Mouse (Mus musculus) forebrain, embryonic 10.5 days (tissue): ENCODE measurements around the gene Nfatc2ip. TPM values are rescaled to one million over a fixed set of nuclear protein-coding genes. Genes with fewer than 3 reads are reported as not detected.
"Not testable (repeated sequence)": the region's sequence is repeated elsewhere in the genome, so short reads cannot be mapped to it uniquely, and the experiment has no call there.

Experiments used
- DNase-seq: peaks from one replicate; pipeline ENCODE4 v3.0.0-alpha.2; 2017; ENCODE audit warnings: low spot score; ENCODE audit errors: extremely low spot score
- H3K27ac ChIP-seq: fragments of 300-500 bp; sonication (generic); 2 replicates; pipeline ENCODE4 v1.5.1; 2016; ENCODE audit warnings: mild to moderate bottlenecking
- H3K27me3 ChIP-seq: fragments of 300-500 bp; sonication (generic); 2 replicates; pipeline ENCODE4 v1.6.1; 2016; ENCODE audit warnings: mild to moderate bottlenecking; ENCODE audit not compliant: poor library complexity, severe bottlenecking
- H3K36me3 ChIP-seq: fragments of 300-500 bp; sonication (generic); replicated peaks from 2 replicates; pipeline ENCODE4 v1.6.1; 2016; ENCODE audit warnings: mild to moderate bottlenecking, moderate library complexity
- H3K4me1 ChIP-seq: fragments of 300-500 bp; sonication (generic); 2 replicates; pipeline ENCODE4 v1.6.1; 2016
- H3K4me3 ChIP-seq: fragments of 300-500 bp; sonication (generic); 2 replicates; pipeline ENCODE4 v1.5.1; 2016; ENCODE audit warnings: mild to moderate bottlenecking, moderate library complexity
- H3K9me3 ChIP-seq: fragments of 300-500 bp; sonication (generic); 2 replicates; pipeline ENCODE4 v1.6.1; 2016; ENCODE audit warnings: mild to moderate bottlenecking, moderate library complexity
- WGBS: fragments of 180-500 bp; shearing (Covaris S2); methylation state at CpG from one replicate; pipeline ENCODE4 v1.1.7; 2016; 5-methylcytosine and 5-hydroxymethylcytosine counted together
- polyA plus RNA-seq: library from polyadenylated mRNA; unstranded; fragments of >200 nt; fragmentation: Nextera tagmentation; extraction: Ambion mirVana; gene quantifications from 2 replicates; pipeline ENCODE4 v1.2.1, GENCODE M21; 2016

Nfatc2ip gene
- polyA plus RNA-seq, 1 experiment from 2014 or later, result 2.8 TPM

DNA sequence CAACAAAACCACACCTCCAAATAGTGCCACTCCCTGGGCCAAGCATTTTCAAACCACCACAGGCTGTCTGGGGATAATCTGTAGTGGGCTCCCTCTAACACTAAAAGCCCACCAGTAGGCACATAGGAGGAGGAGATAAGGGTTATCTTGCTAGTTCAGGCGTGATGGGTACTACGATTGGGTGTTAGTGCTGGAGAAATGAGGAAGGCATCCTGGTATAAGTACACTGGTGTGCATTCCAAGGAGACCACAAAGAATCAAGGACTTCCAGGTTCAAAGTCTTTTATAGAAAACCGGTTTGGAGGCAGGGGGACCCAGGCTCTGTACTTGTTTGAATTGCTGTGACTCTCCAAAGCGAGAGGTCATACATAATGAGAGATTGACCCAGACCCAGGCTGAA, 31.6 kb upstream of the Nfatc2ip start:
- Histone ChIP-seq H3K4me3 (peak overlapping the region; percentile 81), H3K4me1 (peaks cover 32% of the 10 kb centered on the region), H3K9me3 (no peaks in the 10 kb centered on the region; the same call in 1 of the 2 replicates), H3K27me3 (no peaks in the 10 kb centered on the region), H3K36me3 (peaks cover 11% of the 10 kb centered on the region; the same call in 1 of the 2 replicates), H3K27ac (peak overlapping the region; percentile 95)
- no peak for DNase-seq
- 31% methylated on average over 4 of the region's 4 CpGs for WGBS

DNA sequence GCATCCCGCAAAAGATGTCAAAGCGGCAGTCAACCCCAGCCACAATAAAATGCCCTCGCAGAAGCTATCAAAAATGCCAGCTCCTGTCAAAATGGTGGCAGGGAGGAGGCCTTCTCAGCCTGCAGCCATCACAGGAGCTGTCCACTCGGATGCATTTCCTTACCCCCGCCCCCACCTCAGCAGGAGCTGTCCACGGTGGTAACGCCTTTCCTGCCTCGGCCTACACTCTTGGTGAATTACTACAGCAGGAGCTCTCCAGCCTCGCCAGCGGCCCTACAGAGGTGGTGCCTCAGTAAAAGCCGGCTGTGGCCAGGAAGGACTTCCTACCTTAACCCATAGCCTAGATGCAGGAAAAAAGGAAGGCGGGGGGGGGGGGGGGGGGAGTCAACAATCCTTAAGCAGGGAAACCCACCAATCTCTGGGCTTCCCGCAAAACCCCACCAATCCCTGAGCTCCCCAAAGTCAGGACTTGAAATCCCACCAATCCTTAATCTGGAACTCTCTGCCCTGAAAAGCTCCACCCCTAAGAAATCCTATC, 30.9 kb upstream of the Nfatc2ip start:
- H3K27ac ChIP-seq, result no peak overlapping the region
- H3K4me3 ChIP-seq, result peak overlapping the region; percentile 81; the same call in 1 of the 2 replicates
- H3K27me3 ChIP-seq, result no peaks in the 10 kb centered on the region
- no peaks in the 10 kb centered on the region; the same call in 1 of the 2 replicates for H3K9me3 ChIP-seq
- DNase-seq, result no peak
- peaks cover 32% of the 10 kb centered on the region for H3K4me1 ChIP-seq
- peaks cover 8% of the 10 kb centered on the region; the same call in 1 of the 2 replicates for H3K36me3 ChIP-seq
- WGBS, result 67% methylated on average over 12 of the region's 13 CpGs

DNA sequence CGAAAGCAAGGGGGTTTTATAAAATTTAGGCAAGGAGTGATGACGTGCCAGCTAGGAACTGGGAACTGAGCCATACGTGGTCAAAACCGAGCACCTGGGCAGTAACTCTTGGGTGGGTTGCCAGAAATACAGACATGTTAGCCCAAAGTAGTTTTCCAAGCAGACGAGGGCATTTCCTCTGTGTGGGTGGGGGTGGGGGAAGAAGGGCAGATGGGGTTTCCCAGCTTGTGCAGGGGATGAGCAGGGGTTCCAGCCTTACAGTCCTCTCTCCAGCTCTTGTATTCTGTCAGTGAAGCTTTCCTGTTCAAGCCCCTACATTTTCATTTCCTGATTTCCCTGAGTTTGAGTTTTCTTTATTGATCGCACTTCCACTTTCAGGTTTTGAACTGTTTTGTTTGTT, 27.6 kb upstream of the Nfatc2ip start:
- Histone ChIP-seq H3K4me3 (no peak overlapping the region), H3K27ac (no peak overlapping the region), H3K27me3 (no peaks in the 10 kb centered on the region), H3K36me3 (0 out of 2 replicates have a peak, but pooled peaks cover 2% of the 10 kb centered on the region), H3K9me3 (no peaks in the 10 kb centered on the region; the same call in 1 of the 2 replicates), H3K4me1 (peaks cover 21% of the 10 kb centered on the region)
- DNase-seq, result no peak
- WGBS, result 84% methylated on average over 6 of the region's 6 CpGs

DNA sequence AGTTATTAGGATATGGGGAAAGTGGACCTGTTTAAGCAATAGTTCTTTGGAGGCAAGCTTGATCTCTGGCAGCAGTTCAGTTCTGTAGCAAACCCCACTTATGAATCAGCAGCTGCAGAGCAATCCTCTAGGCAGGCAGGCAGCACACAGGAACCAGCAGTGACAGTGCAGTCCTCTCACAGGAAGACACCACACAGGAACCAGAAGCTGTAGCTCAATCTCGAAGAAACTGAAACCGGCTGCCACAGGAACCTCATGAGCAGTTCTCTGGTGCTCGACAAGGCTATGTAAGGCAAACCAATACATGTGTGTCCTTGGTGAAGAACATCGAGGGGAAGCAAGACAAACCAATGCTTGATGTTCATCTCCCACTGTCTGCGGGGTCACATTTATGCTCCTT, 25.2 kb upstream of the Nfatc2ip start:
- WGBS, result 88% methylated on average over 5 of the region's 5 CpGs
- Histone ChIP-seq H3K36me3 (0 out of 2 replicates have a peak, but pooled peaks cover 2% of the 10 kb centered on the region), H3K4me1 (peaks cover 15% of the 10 kb centered on the region), H3K27ac (no peak overlapping the region), H3K9me3 (no peaks in the 10 kb centered on the region; the same call in 1 of the 2 replicates), H3K4me3 (no peak overlapping the region), H3K27me3 (no peaks in the 10 kb centered on the region)
- DNase-seq, result no peak

DNA sequence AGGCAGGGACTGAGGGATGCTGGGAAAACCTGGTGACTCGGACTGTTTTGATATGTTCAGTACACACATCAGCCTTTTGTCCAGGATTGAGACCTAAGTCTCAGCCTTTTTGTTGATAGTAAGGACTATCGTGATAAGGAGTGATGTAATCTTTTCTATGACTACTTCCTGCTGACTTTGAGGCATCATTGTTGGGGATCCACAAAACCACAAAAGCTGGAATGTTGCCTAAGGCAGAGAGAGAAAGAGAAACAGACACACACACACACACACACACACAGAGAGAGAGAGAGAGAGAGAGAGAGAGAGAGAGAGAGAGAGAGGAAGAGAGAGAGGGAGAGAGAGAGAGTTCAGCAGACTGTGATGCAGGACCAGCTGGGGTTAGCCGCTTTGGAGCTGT, 22.0 kb upstream of the Nfatc2ip start:
- Histone ChIP-seq H3K4me1 (peaks cover 23% of the 10 kb centered on the region), H3K27ac (no peak overlapping the region), H3K4me3 (no peak overlapping the region), H3K36me3 (no peaks in the 10 kb centered on the region), H3K9me3 (no peaks in the 10 kb centered on the region), H3K27me3 (no peaks in the 10 kb centered on the region)
- 78% methylated on average over 3 of the region's 3 CpGs for WGBS
- DNase-seq, result no peak

DNA sequence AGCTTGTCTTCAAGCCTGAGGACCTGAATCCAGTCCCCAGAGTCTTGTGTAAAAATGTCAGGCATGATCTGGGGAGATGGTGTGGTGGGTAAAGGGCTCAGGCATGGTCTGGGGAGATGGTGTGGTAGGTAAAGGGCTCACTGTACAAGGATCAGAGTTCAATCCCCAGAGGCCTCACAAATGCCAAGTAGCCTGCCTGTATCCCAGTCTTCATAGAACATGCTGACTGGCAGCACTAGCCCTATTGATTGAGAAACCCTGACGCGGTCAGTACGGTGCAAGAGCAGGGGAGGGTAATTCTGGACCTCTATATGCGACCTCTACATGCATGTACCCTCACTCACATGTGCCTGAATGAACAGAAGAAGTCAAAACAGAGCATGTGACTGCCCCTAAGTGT, 21.1 kb upstream of the Nfatc2ip start:
- DNase-seq, result no peak
- H3K9me3 ChIP-seq, result no peaks in the 10 kb centered on the region
- H3K4me3 ChIP-seq, result no peak overlapping the region
- H3K27me3 ChIP-seq, result no peaks in the 10 kb centered on the region
- H3K4me1 ChIP-seq, result peaks cover 23% of the 10 kb centered on the region
- peak overlapping the region; percentile 86 for H3K27ac ChIP-seq
- H3K36me3 ChIP-seq, result no peaks in the 10 kb centered on the region
- WGBS, result 73% methylated on average over 4 of the region's 4 CpGs

DNA sequence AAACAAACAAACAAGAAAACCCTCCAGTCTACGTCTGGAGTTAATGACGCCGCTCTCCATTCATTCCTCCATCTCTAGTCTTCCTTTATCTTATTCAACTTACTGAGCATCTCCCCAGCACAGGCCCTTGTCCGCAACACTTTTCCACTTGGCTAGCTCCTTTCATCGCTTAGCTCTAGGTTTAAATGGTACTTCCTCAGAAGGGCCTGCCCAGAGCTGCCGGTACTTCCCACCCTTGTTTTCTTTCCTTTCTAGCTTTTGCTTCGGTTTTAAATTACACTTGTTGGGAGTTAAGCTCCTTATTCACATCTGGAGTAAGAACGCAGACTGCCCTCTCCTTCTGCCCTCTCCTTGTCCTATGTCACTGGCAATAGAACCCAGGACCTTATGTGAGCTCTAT, 20.5 kb upstream of the Nfatc2ip start:
- Histone ChIP-seq H3K27me3 (no peaks in the 10 kb centered on the region), H3K4me1 (peaks cover 23% of the 10 kb centered on the region), H3K4me3 (peak overlapping the region; percentile 14; the same call in 1 of the 2 replicates), H3K9me3 (no peaks in the 10 kb centered on the region), H3K36me3 (no peaks in the 10 kb centered on the region), H3K27ac (peak overlapping the region; percentile 86)
- 4% methylated on average over 8 of the region's 8 CpGs for WGBS
- peak; percentile 41 for DNase-seq

DNA sequence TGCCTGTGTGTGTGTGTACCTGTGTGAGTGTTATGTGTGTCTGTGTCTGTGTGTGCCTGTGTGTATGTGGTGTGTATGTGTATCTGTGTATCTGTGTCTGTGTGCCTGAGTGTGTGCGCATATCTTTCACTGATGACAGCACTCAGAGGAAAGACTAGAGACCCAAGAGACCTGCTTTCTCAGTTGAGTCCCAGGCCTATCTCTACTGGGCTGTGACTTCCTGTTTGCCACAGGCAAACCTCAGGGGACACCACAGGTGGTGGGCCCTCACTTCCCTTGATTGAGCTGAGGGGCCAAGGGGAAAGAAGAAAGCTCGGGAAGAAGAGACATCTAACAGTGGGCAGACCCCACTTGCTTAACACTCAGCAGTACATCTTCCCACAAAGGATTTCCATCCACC, 20.1 kb upstream of the Nfatc2ip start:
- Histone ChIP-seq H3K36me3 (no peaks in the 10 kb centered on the region), H3K27ac (peak overlapping the region; percentile 86), H3K4me3 (peak overlapping the region; percentile 14; the same call in 1 of the 2 replicates), H3K9me3 (no peaks in the 10 kb centered on the region), H3K4me1 (peaks cover 23% of the 10 kb centered on the region), H3K27me3 (no peaks in the 10 kb centered on the region)
- no peak for DNase-seq
- 46% methylated on average over 2 of the region's 2 CpGs for WGBS

DNA sequence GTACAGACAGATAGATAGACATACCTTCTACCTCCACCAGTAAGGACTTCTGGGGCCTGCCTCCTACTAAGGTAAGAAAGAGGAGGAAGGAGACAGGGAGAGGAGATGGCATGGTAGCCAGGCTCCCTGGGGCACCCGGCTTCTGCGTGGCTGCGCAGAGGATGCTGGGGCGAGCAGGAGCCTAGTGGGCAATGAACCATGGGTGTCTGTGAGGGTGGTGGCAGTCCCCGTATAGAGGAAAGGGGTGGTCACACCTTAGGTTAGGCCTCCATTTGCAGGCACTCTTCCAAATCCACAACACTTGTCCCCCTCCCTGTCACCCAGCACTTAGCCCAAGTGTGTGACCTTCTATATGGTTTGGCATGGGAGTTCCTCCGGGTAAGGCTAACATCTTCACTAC, 18.2 kb upstream of the Nfatc2ip start, which contains the start of gene Cd19:
TSS of gene Cd19 (minus strand) at position 165 of the 400 bp plus-strand sequence.
- 91% methylated on average over 6 of the region's 6 CpGs for WGBS
- Histone ChIP-seq H3K27me3 (no peaks in the 10 kb centered on the region), H3K4me1 (peaks cover 23% of the 10 kb centered on the region), H3K27ac (no peak within 1 kb of the TSS; the same call in 1 of the 2 replicates), H3K9me3 (no peaks in the 10 kb centered on the region), H3K36me3 (no peaks in the 10 kb centered on the region), H3K4me3 (no peak within 1 kb of the TSS)
- DNase-seq, result no peak

DNA sequence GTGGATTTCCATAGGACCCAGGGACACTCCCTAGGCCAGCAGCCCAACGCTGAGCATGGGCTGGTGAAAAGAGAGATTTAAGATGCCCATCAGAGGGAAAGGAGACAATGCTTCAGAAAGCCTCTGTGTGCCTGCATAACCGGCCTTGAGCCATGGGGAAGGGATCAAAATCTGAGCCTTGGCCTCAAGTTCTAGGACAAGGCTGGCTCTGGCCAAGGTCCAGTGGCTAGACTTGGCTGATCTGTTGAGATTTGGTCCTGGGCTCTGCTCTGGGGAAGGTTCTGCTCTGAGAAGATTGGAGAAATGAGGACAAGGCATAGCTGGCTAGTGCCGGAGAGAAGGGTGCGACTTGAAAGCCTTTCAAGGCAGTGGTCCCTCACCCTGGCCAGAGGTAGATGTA, 14.5 kb upstream of the Nfatc2ip start:
- H3K27me3 ChIP-seq, result no peaks in the 10 kb centered on the region

DNA sequence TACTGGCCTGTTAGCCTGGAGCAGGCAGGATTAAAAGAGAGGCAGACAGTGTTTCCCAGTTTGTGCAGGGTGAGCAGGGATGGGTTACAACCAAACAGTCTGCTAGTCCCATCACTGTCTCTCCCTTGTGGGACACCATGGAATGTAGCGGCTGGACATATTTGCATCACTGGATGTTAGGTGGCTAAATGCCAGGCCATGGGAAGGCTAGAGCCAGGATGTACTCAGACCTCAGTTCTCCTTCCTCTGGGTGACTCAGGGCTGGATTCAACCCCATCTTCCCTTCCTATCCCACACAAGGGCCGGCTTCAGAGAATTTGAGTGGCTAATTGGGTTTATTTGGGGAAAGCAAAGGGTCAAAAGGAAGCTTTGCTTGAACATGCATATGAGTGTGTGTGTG, 12.1 kb upstream of the Nfatc2ip start:
- DNase-seq, result no peak
- Histone ChIP-seq H3K36me3 (no peaks in the 10 kb centered on the region), H3K9me3 (no peaks in the 10 kb centered on the region), H3K4me1 (no peaks in the 10 kb centered on the region), H3K27ac (no peak overlapping the region), H3K27me3 (no peaks in the 10 kb centered on the region), H3K4me3 (no peak overlapping the region)
- WGBS, result 82% methylated on average over 2 of the region's 2 CpGs

More for the DNA sequence above, 14.5 kb upstream of the Nfatc2ip start:
- 95% methylated on average over 4 of the region's 4 CpGs for WGBS
- Histone ChIP-seq H3K9me3 (no peaks in the 10 kb centered on the region), H3K4me3 (no peak overlapping the region), H3K4me1 (peaks cover under 1% of the 10 kb centered on the region), H3K27ac (no peak overlapping the region), H3K36me3 (no peaks in the 10 kb centered on the region)
- no peak for DNase-seq

DNA sequence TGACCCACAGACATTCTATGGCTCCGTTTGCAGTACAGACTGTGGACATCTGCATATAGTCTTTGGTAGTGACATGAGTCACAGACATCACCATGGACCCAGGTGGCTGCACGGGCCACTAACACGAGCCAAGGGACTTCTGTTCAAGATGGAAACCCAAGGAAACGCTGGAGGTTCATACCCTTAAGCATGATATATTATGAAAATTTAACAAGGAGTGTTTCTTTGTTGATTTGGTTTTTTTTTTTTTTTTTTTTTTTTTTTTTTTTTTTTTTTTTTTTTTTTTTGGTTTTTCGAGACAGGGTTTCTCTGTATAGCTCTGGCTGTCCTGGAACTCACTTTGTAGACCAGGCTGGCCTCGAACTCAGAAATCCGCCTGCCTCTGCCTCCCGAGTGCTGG, 6.0 kb upstream of the Nfatc2ip start:
- 73% methylated on average over 8 of the region's 8 CpGs for WGBS
- H3K36me3 ChIP-seq, H3K4me3 ChIP-seq, H3K27me3 ChIP-seq, H3K4me1 ChIP-seq, H3K9me3 ChIP-seq, H3K27ac ChIP-seq, DNase-seq: not testable (repeated sequence)

DNA sequence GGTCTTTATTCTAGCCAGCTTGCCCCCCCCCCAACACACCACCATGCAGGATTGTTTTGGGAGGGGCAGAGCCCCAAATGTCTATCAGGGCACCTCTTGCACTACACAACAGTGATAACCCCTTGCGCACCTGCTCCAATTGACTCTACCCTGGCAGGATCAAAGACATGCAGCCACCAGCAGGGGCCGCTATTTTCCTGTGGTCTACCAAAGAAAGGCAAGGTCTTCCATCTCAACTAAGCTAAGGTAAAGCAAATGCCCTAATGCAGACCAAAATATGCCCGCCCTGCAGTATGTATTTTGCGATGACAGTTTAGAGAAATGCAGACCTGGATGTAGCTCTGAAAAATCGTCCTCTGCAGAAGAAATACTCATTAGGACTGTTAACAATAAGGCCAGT, 3.0 kb upstream of the Nfatc2ip start:
- Histone ChIP-seq H3K27ac (no peak overlapping the region), H3K36me3 (0 out of 2 replicates have a peak, but pooled peaks cover 2% of the 10 kb centered on the region), H3K4me3 (no peak overlapping the region), H3K9me3 (no peaks in the 10 kb centered on the region), H3K4me1 (peaks cover 18% of the 10 kb centered on the region), H3K27me3 (no peaks in the 10 kb centered on the region)
- 11% methylated on average over 5 of the region's 5 CpGs for WGBS
- peak; percentile 83 for DNase-seq
